Mouse (Mus musculus): ENCODE results near the gene Lrtm1.

Gene Lrtm1

GRCm38 (mm10) chr14:29031858-29032395, 13.9 kb downstream of the Lrtm1 start:
- in situ Hi-C loops (cut with MboI): no loop called here

DNA sequence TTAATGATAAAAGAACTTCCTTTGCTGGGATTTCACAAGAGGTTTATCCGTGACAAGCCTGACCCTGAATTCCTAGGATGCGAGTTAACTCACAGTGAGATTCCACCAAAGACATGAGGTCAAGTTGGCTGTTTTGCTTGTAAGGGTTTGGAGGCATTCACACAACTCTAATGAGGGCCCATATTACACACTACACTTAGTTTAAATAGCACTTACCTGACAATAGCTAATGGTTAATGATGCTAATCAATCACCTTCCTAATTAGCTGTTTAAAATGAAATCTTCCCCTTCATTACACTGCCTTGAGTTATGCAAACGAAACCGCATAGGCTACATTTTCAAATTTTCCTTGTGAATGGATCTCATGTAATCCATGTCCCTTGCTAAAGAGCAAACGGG, 20.2 kb downstream of the Lrtm1 start:
- in situ Hi-C loops (cut with MboI): no loop called here

DNA sequence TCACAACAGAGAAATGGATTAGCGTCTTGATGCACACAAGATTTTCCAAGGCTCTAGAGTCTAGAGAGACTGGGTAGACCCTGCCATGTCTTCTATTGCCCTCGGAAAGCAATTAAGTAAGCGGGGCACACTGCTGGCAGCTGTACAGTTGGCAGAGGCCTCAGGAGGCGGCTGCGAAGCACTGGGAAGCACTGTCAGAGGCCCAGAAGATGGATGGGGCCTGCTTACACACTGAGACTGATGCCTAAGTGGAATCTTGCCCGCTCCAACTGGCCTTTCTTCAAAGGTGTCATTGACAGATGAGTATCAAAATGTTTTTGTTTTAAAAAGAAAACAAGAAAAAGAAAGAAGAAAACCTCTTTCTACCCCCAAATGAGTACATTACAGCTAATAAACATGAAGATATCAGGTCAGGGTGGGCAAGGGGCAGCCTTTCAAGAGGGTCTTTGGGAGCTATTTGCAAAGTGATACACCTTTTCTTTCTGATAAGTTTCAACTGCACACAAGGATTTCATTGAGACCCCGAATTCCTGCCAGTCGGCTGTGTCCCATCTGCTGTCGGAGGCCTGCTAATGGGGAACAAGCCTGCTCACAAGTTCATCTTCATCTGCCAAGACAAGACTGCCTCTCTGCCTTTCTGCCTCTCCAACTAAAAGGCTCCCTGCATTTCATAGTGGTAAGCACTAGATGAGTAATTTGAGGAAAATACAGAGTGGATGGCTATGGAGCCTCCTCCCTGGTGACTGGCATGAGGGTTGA, 22.8 kb downstream of the Lrtm1 start:
- in situ Hi-C loops (cut with MboI): no loop called here

GRCm38 (mm10) chr14:29041498-29041897, 23.5 kb downstream of the Lrtm1 start:
- in situ Hi-C loops (cut with MboI): no loop called here

GRCm38 (mm10) chr14:29042355-29042754, 24.3 kb downstream of the Lrtm1 start:
- in situ Hi-C loops (cut with MboI): no loop called here

DNA sequence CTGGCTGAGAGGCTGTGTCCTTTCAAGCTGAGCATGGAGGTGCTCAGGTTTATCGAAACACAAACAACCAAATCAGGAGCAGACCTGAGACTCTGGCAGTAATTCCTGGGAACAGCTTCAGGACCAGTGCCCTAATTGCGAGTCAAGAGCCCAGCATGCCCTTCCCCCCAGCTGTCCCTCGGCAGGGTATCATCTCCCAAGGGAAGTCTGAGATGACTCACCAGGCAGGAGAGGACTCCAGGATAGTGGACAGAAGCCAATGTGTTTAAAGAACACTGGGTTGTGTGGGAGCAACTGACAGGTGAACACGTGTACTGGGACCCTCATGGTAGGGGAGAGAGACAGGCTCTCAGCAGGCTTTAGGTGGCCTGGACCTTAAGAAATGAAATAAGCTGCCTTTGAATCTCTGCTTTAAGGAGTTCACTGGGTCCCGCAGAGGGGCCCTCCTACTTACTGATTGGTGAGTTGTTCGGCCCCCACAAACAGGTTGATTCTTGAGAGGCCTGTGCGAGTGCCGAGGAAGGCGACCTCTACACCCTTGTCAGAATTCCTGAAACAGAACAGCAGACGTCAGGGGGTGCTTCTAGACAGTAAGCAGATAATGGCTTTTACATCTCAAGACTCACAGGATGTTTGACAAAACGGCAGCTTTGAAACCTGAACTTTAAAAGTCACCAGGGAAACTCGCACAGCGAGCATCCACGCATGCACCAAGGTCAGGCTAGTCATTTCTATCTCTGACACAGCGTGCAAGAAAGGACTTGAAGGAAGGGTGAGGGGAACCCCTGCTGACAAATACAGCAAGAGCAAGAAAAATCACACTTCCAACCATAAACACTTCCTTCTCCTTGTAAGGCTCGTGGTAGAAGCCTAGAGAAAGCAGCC, 34.2 kb downstream of the Lrtm1 start:
- in situ Hi-C loops (cut with MboI): no loop called here

GRCm38 (mm10) chr14:29060679-29061078, 42.7 kb downstream of the Lrtm1 start:
- in situ Hi-C loops (cut with MboI): no loop called here

GRCm38 (mm10) chr14:29061491-29061890, 43.5 kb downstream of the Lrtm1 start:
- in situ Hi-C loops (cut with MboI): no loop called here

DNA sequence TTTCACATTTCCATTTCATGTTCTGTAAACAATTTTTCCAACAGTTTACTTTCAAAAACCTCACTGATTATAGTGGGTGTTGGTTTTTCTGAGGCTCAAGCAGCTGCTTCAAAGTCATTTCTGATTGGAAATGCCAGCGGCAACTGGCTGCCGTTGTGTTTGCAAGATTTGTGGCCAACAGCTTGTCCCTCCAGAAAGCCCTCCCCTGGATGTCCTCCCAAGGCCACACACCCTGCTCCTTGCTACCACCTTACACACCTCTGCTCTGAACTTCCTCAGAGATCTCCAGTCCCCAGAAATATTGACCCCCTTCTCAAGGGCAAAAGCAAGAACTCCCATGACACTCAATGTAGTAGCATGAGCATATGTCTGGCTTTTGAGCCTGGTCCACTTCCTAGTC, 44.7 kb downstream of the Lrtm1 start:
- in situ Hi-C loops (cut with MboI): no loop called here

DNA sequence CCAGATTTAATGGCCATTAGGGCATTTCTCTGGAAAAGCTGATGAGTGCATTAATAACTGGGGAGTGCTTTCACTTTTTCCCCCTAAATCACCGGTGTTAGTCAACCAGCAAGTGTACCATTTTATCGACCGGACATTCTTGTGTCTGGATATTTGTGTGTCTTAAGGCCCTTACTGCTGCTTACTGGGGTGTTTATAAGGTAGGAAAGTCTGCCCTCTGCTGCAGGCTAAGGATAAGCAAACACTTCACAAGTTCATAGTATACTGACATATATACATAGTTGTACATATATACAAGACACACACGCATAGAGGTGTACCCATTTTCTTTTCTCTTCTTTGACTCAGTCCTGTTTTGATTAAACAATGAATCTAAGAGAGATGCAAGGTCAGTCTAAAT, 55.7 kb downstream of the Lrtm1 start:
- in situ Hi-C loops (cut with MboI): no loop called here

DNA sequence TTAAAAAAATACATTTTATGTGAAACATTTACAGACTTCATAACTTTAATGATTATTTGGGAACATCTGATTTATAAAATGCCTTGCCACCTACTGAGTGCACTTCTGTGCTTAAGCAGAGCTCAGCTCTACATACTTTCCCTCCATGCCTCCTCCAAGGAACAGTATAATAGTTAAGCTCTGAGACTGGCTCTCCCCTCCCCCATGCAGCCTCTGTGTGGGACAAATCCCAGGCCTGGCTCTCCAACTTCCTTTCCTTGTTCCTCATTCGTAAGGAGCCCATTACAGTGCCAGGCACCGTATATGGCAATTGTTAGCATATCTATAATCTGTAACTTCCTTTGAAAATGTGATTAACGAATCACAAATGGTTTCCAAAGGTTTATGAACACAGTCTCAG, 59.4 kb downstream of the Lrtm1 start:
- in situ Hi-C loops (cut with MboI): no loop called here

GRCm38 (mm10) chr14:29080228-29080627, 62.2 kb downstream of the Lrtm1 start:
- in situ Hi-C loops (cut with MboI): no loop called here

GRCm38 (mm10) chr14:29080630-29081029, 62.6 kb downstream of the Lrtm1 start:
- in situ Hi-C loops (cut with MboI): no loop called here

GRCm38 (mm10) chr14:29082171-29082570, 64.2 kb downstream of the Lrtm1 start:
- in situ Hi-C loops (cut with MboI): no loop called here
